Mouse (Mus musculus): ENCODE results near the gene Rbpj.

DNA sequence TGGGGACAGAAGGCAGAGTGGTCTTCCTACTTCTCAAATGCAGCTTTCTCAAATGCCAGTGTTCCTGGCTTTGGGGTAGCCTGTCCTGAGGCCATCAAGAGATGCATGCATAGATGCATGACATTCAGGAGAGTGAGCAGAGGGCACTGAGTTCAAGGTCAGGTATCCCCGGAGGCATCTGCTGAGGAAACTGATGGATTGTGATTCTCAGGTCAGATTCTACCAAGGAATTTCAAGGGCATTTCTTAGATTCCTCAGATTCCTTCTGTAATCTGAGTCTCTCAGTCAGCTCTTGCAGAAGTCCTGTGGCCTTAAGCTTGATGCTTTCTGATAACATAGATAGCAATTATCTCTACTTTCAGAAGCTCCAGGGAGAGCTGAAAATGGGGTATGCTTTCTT lies 76.1 kb downstream of the Rbpj start:
- no peak for TF ChIP-seq POLR2A (IDR thresholded peaks at IDR 0.05; ENCODE audit: extremely low read depth, insufficient read depth, low read length)
- TF ChIP-seq CTCF (IDR thresholded peaks at IDR 0.05; ENCODE audit: low read depth, low read length): no peak

All from liver, adult 2 months (tissue).